Mouse (Mus musculus): Measurements from ENCODE around the gene Pianp.

DNA sequence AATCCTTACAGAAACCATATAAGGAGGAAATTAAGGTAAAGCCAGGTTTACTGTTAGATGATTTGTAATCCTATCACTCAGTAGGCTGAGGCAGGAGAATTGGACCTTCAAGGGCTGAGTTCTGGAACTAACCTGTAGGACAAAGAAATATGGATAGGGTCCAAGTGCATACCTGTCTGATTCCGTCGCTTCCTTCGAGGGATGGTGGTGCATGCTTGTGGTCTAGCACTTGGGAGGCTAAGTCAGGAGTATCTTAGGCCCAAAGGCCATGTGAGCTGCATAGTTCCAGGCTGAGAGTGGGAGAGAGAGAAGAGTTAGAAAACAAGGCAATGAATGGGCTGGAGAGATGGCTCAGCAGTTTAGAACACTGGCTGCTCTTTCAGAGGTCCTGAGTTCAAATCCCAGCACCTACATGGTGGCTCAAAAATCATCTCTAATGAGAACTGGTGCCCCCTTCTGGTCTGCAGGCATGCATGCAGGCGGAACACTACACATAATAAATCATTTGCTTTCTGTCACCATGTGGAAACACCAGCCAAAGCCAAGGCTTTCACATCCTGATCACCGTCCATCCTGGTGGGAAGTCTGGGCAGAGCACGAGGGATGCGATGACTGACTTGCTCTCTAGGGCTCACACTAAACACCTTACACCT lies 29.9 kb upstream of the Pianp start:
- TF ChIP-seq EP300 (IDR thresholded peaks at IDR 0.05) (no peak), CTCF (IDR thresholded peaks at IDR 0.05) (peak; percentile 57)

Data from lung, postnatal 0 days (tissue).